Mouse (Mus musculus): Measurements from ENCODE around the gene Man2a1.

DNA sequence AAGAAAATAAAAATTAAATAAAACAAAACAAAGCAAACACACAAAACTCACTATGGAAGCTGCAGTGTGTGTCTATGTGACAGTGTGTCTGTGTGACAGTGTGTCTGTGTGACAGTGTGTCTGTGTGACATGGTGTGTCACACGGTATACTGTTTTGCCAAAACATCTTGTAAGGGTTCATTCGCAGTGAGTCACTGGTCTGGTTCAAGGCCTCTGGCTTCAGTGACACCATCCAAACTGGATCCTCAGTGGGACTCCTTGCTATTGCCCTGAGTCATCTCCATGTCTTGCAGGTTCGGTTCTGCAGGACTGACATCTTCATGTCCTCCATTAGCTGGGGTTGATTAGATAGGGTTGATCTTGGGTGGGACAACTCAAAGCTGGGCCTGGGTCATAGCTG is 191.5 kb downstream of the Man2a1 start:
- TF ChIP-seq CTCF (IDR thresholded peaks at IDR 0.05; ENCODE audit: control insufficient read depth, insufficient read depth, insufficient read length) (no peak), MAX (IDR thresholded peaks at IDR 0.05) (no peak), USF1 (IDR thresholded peaks at IDR 0.05; ENCODE audit: low read depth) (no peak), MYOD1 (IDR thresholded peaks at IDR 0.05; ENCODE audit: control insufficient read depth, insufficient read length, low read depth) (no peak), FOSL1 (IDR thresholded peaks at IDR 0.05; ENCODE audit: insufficient read depth, low read length, poor library complexity, severe bottlenecking) (no peak), CEBPB (IDR thresholded peaks at IDR 0.05; ENCODE audit: low read depth) (no peak)

Measured in C2C12 (cell line).